Mouse (Mus musculus): ENCODE results near the gene Csmd2.

DNA sequence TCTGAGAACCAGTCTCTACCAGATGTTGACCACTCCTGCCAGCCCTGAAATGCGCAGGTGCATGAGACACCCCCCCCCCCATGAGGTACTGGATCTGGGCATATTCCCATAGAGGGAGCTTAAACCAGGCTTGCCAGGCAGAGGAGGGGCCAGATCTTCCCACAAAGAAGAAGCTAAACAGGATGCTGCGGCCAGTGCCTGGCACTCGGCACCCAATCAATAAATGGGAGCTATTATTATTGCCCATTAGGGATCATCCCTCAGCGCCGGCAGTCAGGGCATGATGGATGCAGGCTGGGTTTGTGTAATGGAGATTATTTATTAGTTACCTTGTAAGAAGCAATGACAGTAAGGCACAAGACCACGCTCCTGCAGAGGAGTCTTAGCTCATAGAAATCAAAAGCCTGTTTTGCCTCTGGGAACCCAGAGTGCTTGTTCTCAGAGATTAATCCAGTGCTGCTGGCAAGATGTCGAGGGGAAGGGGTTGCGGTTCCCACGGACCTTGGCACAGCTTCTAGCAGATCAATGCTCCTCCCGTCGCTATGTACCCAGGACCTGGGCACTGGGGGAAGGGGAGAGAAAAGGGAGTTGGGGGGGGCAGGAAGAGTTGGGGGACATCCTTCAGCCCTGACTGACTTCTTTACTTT, 146.8 kb downstream of the Csmd2 start:
- TF ChIP-seq CTCF (IDR thresholded peaks at IDR 0.05; ENCODE audit: low read depth) (no peak), EP300 (IDR thresholded peaks at IDR 0.05; ENCODE audit: low read depth) (no peak)

Measured in liver, postnatal 0 days (tissue).